Mouse (Mus musculus) spleen, adult 2 months (tissue): ENCODE measurements around the gene Resf1. TPM values are rescaled to one million over a fixed set of nuclear protein-coding genes. Genes with fewer than 3 reads are reported as not detected.
"Not testable (repeated sequence)": the region's sequence is repeated elsewhere in the genome, so short reads cannot be mapped to it uniquely, and the experiment has no call there.

ENCODE experiments used
- DNase-seq, 2 experiments: peaks; one replicate each; pipeline versions ENCODE4 v3.0.0 to v3.0.0-alpha.2; 2012 to 2021; ENCODE audit warnings: low spot score in 2 of 2, low read depth in 1 of 2
- H3K27ac ChIP-seq: fragments of 200-500 bp; 2 replicates; pipeline ENCODE4 v1.5.1; 2012; ENCODE audit warnings: low read length, inconsistent platforms; ENCODE audit not compliant: insufficient read depth
- H3K27me3 ChIP-seq: fragments of 200-500 bp; 2 replicates; pipeline ENCODE4 v1.6.1; 2012; ENCODE audit warnings: mild to moderate bottlenecking, moderate library complexity, low read length, inconsistent platforms; ENCODE audit not compliant: control insufficient read depth, insufficient read depth
- H3K36me3 ChIP-seq: fragments of 200-500 bp; 2 replicates; pipeline ENCODE4 v1.6.1; 2012; ENCODE audit warnings: mild to moderate bottlenecking, low read length, inconsistent platforms; ENCODE audit not compliant: control insufficient read depth, insufficient read depth
- H3K4me1 ChIP-seq: fragments of 200-500 bp; 2 replicates; pipeline ENCODE4 v1.6.1; 2011; ENCODE audit warnings: inconsistent platforms; ENCODE audit not compliant: control insufficient read depth, insufficient read depth, insufficient read length
- H3K4me3 ChIP-seq: fragments of 200-500 bp; 2 replicates; pipeline ENCODE4 v1.5.1; 2011; ENCODE audit warnings: mild to moderate bottlenecking, inconsistent platforms; ENCODE audit not compliant: insufficient read depth, insufficient read length; ENCODE audit errors: extremely low read depth
- CTCF ChIP-seq: fragments of 200-500 bp; IDR thresholded peaks from 2 replicates; pipeline ENCODE4 v1.5.1; 2011; ENCODE audit warnings: mild to moderate bottlenecking, inconsistent platforms; ENCODE audit not compliant: insufficient read depth, insufficient read length, insufficient replicate concordance; ENCODE audit errors: extremely low read depth
- POLR2A ChIP-seq: fragments of 200-500 bp; IDR thresholded peaks from 2 replicates; pipeline ENCODE4 v1.6.1; 2011; ENCODE audit warnings: low read depth, low read length, inconsistent platforms
- WGBS: fragments of 180-500 bp; shearing (Covaris S2); methylation state at CpG from one replicate; pipeline ENCODE4 v1.1.7; 2018; 5-methylcytosine and 5-hydroxymethylcytosine counted together
- polyA plus RNA-seq: library from polyadenylated mRNA; depleted of rRNA; stranded (reverse); fragments of >200 nt; gene quantifications from 2 replicates; pipeline ENCODE4 v1.2.3, GENCODE M21; 2012

The Resf1 gene
- polyA plus RNA-seq, 1 experiment: 8.4 TPM

GRCm38 (mm10) chr6:149343802-149344201 lies 34.6 kb downstream of the Resf1 start:
- 8% methylated on average over 2 of the region's 2 CpGs for WGBS
- H3K4me1 ChIP-seq: 0 out of 2 replicates have a peak, but pooled peaks cover 2% of the 10 kb centered on the region
- TF ChIP-seq POLR2A (no peak), CTCF (no peak)
- H3K27ac ChIP-seq: peak overlapping the region; percentile 28; the same call in 1 of the 2 replicates
- peak; percentile 22 to 33 for DNase-seq
- H3K36me3 ChIP-seq: no peaks in the 10 kb centered on the region
- H3K4me3 ChIP-seq: no peak overlapping the region
- H3K27me3 ChIP-seq: no peaks in the 10 kb centered on the region

- no peak for DNase-seq
- H3K27me3 ChIP-seq: no peaks in the 10 kb centered on the region
- TF ChIP-seq POLR2A: no peak
- TF ChIP-seq CTCF: no peak
- H3K4me1 ChIP-seq: 0 out of 2 replicates have a peak, but pooled peaks cover 2% of the 10 kb centered on the region
- H3K36me3 ChIP-seq: no peaks in the 10 kb centered on the region
- H3K4me3 ChIP-seq: no peak overlapping the region
- H3K27ac ChIP-seq: no peak overlapping the region
Measured at GRCm38 (mm10) chr6:149344372-149344771, 35.2 kb downstream of the Resf1 start.

- not testable (repeated sequence) for H3K4me1 ChIP-seq, H3K36me3 ChIP-seq, H3K27me3 ChIP-seq, H3K27ac ChIP-seq, H3K4me3 ChIP-seq
- peak in 1 of 2 experiments; percentile 55 for DNase-seq
- 81% methylated on average over 6 of the region's 6 CpGs for WGBS
Measured at GRCm38 (mm10) chr6:149348211-149348610, 39.0 kb downstream of the Resf1 start.

- H3K27me3 ChIP-seq: no peaks in the 10 kb centered on the region
- WGBS: 73% methylated on average over 4 of the region's 4 CpGs
- no peak for TF ChIP-seq CTCF
- no peak for TF ChIP-seq POLR2A
- DNase-seq: no peak
- no peaks in the 10 kb centered on the region for H3K4me1 ChIP-seq
- no peak overlapping the region; the same call in 1 of the 2 replicates for H3K27ac ChIP-seq
- no peaks in the 10 kb centered on the region for H3K36me3 ChIP-seq
- no peak overlapping the region for H3K4me3 ChIP-seq
Measured at GRCm38 (mm10) chr6:149354826-149355495, 45.7 kb downstream of the Resf1 start.

- not testable (repeated sequence) for H3K36me3 ChIP-seq, H3K27me3 ChIP-seq, H3K4me1 ChIP-seq, H3K4me3 ChIP-seq, H3K27ac ChIP-seq, DNase-seq
- 69% methylated on average over 4 of the region's 4 CpGs for WGBS
Measured at GRCm38 (mm10) chr6:149355799-149356198, 46.6 kb downstream of the Resf1 start.

- no peak overlapping the region for H3K27ac ChIP-seq
- H3K36me3 ChIP-seq: no peaks in the 10 kb centered on the region
- DNase-seq: no peak
- no peaks in the 10 kb centered on the region for H3K4me1 ChIP-seq
- no peak for TF ChIP-seq POLR2A
- TF ChIP-seq CTCF: no peak
- H3K4me3 ChIP-seq: no peak overlapping the region
- H3K27me3 ChIP-seq: no peaks in the 10 kb centered on the region
Measured at GRCm38 (mm10) chr6:149357155-149357554, 47.9 kb downstream of the Resf1 start.

GRCm38 (mm10) chr6:149362533-149362932 lies 53.3 kb downstream of the Resf1 start:
- DNase-seq, H3K4me1 ChIP-seq, H3K36me3 ChIP-seq, H3K27me3 ChIP-seq, H3K27ac ChIP-seq, H3K4me3 ChIP-seq: not testable (repeated sequence)
- 97% methylated on average over 20 of the region's 20 CpGs for WGBS

GRCm38 (mm10) chr6:149365975-149366374 lies 56.8 kb downstream of the Resf1 start:
- not testable (repeated sequence) for H3K4me3 ChIP-seq, H3K27me3 ChIP-seq, DNase-seq, H3K36me3 ChIP-seq, H3K4me1 ChIP-seq
- 81% methylated on average over 2 of the region's 2 CpGs for WGBS
- H3K27ac ChIP-seq: peak overlapping the region; percentile 15; the same call in 1 of the 2 replicates
